Mouse (Mus musculus): Measurements from ENCODE around the gene Ermard. TPM values are rescaled to one million over a fixed set of nuclear protein-coding genes. Genes with fewer than 3 reads are reported as not detected.
"Not testable (repeated sequence)": the region's sequence is repeated elsewhere in the genome, so short reads cannot be mapped to it uniquely, and the experiment has no call there.

The Ermard gene
- 10 to 100 TPM; 33.2 to 41.1 TPM for total RNA-seq (2021)
- long read RNA-seq, experiment 1, partial matches to known transcripts: 9 of 17 reads
- long read RNA-seq, experiment 1, other reads (novel, unspliced or antisense): 8 of 17 reads
- long read RNA-seq, experiment 2, partial matches to known transcripts: 1 of 2 reads
- long read RNA-seq, experiment 2, other reads (novel, unspliced or antisense): 1 of 2 reads

DNA sequence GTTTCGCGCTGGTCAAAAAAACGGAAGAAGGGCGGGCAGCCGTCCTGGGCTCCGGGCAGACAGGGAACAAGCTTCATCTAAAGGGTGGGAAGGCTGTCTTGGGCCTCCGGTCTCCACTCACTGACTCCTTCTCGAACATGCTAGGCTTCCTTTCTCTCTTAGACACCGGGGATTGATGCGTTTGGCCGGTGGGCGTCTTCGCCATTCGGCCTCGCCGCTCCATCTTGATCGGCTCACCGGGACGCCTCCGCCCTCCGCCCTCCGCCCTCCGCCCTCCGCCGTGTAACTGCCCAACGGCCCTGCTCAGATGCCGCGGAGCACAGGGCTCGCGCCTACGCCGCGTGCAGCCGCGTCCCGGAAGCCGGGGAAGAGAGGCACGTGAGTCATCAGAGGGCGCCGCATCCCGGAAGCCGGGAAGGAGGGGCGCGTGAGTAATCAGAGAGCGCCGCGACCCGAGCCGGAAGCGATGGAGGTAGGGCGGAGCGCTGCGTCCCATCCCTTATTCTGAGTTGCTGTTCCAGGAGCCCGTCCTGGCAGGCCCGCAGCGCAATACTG, at the start of gene Ermard, which contains the start of the genes Tcte3 and Gm3448:
Gene Ermard (plus strand): TSS at position 34 of the 555 bp plus-strand sequence.
Gene Tcte3 (minus strand): TSS at position 314 of the 555 bp plus-strand sequence.
Gene Gm3448 (minus strand): TSS at position 363 of the 555 bp plus-strand sequence.
- peak; percentile 26 to 45 for DNase-seq

DNA sequence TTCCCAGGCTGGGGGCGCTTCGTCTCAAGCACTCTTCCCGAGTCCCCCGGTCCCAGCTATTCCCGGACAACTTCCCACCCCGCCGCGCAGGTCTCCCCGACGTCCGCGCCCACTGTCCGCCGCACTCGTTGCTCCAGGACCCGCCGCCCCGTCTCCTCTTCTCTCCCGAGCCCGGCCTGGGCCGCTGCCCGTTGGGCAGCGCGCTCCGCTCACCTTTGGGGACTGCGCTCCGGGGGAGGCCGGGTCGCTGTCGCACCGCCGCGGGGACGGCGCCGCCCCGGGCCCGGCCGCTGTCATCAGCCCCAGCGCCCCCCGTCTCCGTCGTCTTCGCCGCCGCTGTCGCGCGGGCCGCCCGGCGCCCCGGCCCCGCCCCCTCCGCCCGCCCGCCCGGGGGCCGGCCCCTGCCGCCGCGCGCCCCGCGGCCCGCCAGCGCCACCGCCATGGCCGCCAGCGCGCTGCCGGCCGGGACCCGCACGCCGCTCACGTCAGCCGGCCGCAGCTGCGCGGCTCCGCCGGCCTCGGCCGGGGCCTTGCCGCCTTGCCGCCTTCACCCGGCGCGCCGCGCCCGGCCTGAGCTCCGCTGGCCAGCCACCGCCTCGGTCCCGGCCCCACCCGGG, 48.4 kb upstream of the Ermard start:
- DNase-seq: not testable (repeated sequence)

DNA sequence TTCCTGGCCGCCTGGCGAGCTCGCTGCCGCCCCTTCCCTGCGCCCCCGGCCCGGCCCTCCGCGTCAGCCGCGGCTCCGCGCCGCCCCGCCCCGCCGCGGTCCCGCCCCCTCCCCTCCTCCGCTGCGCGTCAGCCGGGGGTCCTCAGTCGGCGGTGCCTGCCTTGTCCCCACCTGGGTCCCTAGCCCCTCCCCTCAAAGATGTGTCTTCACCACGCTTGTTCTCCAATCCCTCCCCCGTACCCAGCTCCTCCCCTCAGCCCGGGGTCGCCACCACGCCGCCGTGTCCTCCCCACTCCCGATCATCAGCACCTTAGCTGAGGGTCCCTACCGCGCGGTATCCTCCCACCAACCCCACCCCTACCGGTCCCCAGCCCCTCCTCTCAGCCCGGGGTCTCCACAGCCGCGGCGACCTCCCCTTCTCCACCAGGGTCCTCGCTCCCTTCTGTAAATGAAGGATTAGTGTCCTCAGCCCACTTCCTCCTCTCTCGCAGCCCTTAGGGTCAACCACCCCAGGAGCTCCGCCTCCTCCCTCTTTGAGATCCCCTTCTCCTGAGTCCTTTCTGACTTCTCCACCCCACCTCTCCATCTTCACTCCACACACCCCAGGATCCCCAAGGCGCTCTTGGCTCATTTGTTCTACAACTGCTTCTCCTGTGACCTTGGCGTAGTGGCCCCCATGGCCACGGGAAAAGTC, 47.7 kb upstream of the Ermard start:
- DNase-seq: not testable (repeated sequence)

DNA sequence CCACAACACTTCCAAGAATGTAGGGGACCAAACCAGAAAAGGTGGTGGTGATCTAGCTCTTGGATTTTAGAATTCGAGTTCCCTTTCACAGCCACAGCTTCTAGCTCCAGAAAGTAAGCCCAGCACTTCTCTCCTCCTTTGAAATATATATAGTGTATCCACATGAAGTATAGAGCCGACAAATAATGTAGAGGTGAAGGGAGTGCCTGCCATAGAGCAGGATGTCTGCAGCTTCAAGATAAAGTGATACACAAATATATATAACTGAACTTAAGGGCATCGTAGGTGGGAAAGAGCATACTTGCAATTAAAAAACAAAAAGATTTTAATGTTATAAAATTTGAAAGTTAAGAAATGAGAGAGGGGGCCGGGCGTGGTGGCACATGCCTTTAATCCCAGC, 46.9 kb upstream of the Ermard start:
- DNase-seq: not testable (repeated sequence)

DNA sequence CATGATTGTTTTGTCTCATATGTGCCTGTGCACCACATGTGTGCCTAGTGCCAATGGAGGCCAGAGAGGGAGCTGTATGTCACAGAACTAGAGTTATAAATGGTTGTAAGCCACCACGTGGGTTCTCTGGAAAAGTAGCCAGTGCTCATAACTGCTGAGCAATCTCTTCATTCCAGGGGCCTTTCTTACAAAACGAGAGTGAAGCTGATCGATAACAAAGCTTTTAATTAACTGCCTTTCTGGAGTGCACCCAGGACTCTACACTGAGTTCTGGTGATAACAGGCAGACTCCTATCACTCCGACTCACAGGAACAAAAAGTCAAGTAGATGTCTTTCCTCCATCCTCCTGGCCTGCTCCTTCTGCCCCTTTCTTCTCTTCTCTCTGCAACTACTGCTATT, 41.0 kb upstream of the Ermard start:
- not testable (repeated sequence) for DNase-seq

DNA sequence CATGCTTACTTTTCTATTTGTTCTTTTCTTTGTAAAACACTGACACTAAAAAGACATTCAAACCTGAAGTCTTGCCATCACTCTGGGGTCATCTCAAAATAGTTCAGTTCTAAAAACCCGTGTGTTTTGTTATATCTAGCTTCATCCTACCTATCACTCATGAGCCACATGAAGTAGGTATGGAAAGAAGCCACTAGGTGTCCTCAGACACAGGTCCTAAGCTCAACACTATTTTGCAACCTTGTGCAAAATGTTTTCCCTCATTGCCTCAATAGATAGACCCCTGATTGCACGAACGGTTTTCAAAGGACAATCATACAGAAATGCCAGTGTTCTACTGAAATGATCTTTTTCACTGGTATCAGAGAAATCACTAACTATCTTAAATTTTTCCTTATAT, 31.9 kb upstream of the Ermard start:
- not testable (repeated sequence) for DNase-seq

DNA sequence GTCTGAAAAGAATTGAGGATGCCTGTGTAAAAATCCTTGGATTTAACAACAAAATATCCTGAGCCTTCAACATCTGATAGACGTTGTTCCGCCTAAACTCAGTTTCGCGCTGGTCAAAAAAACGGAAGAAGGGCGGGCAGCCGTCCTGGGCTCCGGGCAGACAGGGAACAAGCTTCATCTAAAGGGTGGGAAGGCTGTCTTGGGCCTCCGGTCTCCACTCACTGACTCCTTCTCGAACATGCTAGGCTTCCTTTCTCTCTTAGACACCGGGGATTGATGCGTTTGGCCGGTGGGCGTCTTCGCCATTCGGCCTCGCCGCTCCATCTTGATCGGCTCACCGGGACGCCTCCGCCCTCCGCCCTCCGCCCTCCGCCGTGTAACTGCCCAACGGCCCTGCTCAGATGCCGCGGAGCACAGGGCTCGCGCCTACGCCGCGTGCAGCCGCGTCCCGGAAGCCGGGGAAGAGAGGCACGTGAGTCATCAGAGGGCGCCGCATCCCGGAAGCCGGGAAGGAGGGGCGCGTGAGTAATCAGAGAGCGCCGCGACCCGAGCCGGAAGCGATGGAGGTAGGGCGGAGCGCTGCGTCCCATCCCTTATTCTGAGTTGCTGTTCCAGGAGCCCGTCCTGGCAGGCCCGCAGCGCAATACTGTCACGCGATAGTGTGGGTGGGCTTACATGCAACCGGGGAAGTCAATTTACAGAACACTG, 31.1 kb upstream of the Ermard start, which contains the start of gene Gm3435:
Gene Gm3435 (plus strand): TSS at position 471 of the 708 bp plus-strand sequence.
- DNase-seq: not testable (repeated sequence)

DNA sequence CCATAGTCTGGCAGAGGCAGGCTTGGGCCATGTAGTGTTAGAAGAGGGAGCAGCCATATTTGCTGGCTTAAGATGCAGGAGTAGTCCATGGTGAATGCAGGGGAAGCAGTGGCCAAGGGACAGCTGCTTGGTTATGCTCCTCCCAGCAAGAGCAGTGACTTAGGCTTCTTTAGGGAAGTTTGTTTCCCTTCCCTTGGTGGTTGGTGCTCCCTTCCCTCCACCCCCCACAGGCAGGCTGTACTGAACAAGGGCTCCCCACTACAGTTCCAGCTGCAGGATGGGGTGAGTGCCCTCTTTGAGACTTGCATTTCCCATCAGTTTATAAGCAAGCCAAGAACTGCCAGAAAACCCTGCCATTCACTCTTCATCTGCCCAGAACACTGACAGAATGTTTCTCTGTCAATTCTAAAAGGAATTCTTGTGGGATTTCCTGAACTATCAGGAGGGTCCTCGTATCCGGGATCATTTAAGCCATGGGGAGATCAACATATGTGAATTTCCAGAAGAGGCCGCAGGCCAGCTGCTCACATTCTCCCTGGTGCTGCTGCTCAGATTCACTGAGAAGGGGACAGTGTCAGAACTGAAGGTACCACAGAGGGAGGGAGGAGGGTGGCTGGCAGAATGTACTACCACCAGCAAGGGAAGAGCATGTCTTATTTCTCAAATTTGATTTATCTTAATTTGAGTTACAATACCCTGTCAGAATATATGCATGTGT, 19.3 kb upstream of the Ermard start:
- peak; percentile 1 to 9 for DNase-seq

DNA sequence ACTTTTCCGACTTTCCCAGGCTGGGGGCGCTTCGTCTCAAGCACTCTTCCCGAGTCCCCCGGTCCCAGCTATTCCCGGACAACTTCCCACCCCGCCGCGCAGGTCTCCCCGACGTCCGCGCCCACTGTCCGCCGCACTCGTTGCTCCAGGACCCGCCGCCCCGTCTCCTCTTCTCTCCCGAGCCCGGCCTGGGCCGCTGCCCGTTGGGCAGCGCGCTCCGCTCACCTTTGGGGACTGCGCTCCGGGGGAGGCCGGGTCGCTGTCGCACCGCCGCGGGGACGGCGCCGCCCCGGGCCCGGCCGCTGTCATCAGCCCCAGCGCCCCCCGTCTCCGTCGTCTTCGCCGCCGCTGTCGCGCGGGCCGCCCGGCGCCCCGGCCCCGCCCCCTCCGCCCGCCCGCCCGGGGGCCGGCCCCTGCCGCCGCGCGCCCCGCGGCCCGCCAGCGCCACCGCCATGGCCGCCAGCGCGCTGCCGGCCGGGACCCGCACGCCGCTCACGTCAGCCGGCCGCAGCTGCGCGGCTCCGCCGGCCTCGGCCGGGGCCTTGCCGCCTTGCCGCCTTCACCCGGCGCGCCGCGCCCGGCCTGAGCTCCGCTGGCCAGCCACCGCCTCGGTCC, 17.0 kb upstream of the Ermard start:
- not testable (repeated sequence) for DNase-seq

DNA sequence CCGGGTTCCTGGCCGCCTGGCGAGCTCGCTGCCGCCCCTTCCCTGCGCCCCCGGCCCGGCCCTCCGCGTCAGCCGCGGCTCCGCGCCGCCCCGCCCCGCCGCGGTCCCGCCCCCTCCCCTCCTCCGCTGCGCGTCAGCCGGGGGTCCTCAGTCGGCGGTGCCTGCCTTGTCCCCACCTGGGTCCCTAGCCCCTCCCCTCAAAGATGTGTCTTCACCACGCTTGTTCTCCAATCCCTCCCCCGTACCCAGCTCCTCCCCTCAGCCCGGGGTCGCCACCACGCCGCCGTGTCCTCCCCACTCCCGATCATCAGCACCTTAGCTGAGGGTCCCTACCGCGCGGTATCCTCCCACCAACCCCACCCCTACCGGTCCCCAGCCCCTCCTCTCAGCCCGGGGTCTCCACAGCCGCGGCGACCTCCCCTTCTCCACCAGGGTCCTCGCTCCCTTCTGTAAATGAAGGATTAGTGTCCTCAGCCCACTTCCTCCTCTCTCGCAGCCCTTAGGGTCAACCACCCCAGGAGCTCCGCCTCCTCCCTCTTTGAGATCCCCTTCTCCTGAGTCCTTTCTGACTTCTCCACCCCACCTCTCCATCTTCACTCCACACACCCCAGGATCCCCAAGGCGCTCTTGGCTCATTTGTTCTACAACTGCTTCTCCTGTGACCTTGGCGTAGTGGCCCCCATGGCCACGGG, 16.4 kb upstream of the Ermard start:
- not testable (repeated sequence) for DNase-seq

DNA sequence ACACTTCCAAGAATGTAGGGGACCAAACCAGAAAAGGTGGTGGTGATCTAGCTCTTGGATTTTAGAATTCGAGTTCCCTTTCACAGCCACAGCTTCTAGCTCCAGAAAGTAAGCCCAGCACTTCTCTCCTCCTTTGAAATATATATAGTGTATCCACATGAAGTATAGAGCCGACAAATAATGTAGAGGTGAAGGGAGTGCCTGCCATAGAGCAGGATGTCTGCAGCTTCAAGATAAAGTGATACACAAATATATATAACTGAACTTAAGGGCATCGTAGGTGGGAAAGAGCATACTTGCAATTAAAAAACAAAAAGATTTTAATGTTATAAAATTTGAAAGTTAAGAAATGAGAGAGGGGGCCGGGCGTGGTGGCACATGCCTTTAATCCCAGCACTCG, 15.5 kb upstream of the Ermard start:
- DNase-seq: not testable (repeated sequence)

DNA sequence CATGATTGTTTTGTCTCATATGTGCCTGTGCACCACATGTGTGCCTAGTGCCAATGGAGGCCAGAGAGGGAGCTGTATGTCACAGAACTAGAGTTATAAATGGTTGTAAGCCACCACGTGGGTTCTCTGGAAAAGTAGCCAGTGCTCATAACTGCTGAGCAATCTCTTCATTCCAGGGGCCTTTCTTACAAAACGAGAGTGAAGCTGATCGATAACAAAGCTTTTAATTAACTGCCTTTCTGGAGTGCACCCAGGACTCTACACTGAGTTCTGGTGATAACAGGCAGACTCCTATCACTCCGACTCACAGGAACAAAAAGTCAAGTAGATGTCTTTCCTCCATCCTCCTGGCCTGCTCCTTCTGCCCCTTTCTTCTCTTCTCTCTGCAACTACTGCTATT, 9.6 kb upstream of the Ermard start:
- DNase-seq: not testable (repeated sequence)

DNA sequence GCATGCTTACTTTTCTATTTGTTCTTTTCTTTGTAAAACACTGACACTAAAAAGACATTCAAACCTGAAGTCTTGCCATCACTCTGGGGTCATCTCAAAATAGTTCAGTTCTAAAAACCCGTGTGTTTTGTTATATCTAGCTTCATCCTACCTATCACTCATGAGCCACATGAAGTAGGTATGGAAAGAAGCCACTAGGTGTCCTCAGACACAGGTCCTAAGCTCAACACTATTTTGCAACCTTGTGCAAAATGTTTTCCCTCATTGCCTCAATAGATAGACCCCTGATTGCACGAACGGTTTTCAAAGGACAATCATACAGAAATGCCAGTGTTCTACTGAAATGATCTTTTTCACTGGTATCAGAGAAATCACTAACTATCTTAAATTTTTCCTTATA, 553 bp upstream of the Ermard start:
- DNase-seq: not testable (repeated sequence)

DNA sequence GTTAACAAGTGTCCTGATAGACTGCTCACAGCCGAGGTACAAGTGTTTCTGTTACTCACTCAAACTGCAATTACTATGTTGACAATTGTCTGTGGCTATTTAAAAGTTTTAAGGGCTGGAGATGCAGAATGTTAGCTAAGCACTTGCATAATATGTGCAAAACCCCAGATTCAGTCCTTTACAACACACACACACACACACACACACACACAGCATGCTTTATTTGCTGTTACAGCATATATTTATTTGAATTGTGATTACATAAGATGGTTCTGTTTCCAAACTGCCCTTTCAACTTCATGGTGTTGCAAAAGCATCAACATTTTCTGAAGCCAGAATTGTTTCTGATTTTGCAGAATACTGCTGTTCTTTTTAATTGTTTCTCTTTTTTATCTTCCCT, 9.3 kb downstream of the Ermard start:
- DNase-seq: not testable (repeated sequence)

DNA sequence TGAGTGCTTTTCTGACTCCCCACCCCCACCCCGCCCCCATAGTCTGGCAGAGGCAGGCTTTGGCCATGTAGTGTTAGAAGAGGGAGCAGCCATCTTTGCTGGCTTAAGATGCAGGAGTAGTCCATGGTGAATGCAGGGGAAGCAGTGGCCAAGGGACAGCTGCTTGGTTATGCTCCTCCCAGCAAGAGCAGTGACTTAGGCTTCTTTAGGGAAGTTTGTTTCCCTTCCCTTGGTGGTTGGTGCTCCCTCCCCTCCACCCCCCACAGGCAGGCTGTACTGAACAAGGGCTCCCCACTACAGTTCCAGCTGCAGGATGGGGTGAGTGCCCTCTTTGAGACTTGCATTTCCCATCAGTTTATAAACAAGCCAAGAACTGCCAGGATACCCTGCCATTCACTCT, 11.8 kb downstream of the Ermard start:
- not testable (repeated sequence) for DNase-seq

DNA sequence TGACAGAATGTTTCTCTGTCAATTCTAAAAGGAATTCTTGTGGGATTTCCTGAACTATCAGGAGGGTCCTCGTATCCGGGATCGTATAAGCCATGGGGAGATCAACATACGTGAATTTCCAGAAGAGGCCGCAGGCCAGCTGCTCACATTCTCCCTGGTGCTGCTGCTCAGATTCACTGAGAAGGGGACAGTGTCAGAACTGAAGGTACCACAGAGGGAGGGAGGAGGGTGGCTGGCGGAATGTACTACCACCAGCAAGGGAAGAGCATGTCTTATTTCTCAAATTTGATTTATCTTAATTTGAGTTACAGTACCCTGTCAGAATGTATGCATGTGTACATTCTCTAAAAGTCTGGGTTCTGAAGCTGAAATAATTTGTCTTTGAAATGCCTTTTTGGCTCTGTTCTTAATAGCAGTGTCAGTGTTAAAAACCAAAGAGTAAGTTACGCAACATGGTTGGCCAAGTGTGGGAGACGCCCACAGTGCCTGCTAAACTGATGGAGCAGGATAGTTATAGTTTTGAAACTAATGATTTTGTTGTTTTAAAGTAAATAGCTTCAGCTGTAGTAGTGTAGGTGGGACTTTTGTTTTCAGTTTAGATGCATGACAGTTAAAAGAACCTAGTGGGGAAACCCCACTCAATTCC, 12.3 kb downstream of the Ermard start:
- DNase-seq: not testable (repeated sequence)

DNA sequence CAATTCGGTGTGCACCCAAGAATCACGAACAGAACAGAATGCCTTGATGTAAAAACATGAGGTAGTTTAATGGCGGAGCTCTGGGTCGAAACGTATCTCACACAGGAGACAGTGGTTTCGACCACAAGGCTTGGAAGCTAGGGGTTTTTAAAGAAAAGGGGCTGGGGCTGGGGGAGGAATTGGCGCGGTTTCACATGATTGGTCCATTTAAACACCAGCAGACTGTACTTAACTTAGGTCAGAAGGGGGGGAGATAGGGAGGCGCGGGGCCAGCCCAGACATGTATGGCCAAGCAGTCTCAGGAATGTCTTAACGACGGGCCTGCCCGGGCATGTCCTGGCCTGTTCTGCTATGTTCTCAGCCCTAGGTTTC, 12.8 kb downstream of the Ermard start:
- not testable (repeated sequence) for DNase-seq

DNA sequence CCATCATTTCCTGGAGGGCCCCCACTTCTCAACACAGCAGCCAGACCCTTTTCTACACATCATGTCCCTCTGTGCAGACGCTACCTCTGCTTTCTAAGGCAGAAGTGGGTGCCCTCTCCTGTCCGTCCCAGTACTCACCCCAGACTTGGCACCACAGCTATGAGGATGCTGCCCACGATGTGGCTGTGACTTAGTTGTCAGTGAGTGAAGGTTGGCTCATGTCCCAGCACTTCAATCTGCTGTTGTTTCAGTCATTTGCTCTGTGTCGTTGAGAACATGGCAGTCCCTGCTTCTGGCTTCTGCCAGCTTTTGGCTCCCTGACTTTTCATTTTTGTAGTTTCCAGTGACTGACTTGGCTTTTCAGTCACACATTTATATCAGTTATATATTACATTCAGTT, 14.9 kb downstream of the Ermard start:
- DNase-seq: no peak

DNA sequence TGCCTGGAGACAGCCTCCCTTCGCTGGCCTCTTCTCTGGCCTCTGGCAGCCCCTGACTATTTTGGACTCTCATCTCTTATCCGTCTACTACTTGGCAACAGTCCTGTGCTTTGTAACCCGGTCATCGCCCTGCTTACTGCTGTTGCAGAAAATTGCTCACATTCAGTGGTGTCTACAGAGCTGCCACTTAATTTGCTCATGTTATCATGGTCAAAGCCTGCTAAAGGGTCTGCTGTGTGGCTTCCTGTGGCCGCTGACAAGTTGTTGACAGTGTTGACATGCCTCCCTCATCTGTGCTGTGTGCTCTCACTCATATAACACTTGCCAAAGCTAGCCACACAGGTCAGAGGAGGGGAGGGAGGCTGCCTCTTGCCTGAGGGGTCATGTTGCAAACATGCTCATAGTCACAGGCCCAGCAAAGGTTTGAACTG, 17.2 kb downstream of the Ermard start:
- no peak for DNase-seq

DNA sequence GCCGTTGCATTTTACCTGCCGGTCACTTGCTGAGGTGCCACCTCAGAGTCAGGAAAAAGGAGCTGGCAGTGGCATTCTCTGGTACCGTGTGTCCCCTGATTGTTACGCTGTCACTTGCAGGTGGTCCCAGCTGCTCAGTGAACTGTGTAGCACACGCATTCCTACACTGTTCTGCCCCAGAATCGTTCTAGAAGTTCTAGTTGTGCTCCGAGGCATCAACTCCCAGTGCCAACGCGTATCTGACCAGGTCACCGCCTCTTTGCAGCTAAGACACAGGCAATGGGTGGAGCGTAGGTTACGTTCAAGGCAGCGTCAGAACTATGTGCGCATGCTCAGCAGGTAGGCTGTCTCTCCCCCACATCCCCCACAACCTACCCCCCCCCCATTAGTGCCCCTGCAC, 18.6 kb downstream of the Ermard start:
- no peak for DNase-seq
